Mouse (Mus musculus) ES-E14 (cell line): ENCODE results near the gene Cacnb4.

Experiments
- CHD2 ChIP-seq: IDR thresholded peaks from 2 replicates; pipeline ENCODE4 v1.6.1; 2014; ENCODE audit warnings: mild to moderate bottlenecking, low read depth, low read length, inconsistent platforms
- HCFC1 ChIP-seq: IDR thresholded peaks from 2 replicates; pipeline ENCODE4 v1.6.1; 2012; ENCODE audit warnings: low read length, inconsistent platforms, borderline replicate concordance; ENCODE audit not compliant: insufficient read depth
- MAFK ChIP-seq: IDR thresholded peaks from 2 replicates; pipeline ENCODE4 v1.6.1; 2014; ENCODE audit warnings: mild to moderate bottlenecking, low read depth, low read length, inconsistent platforms; ENCODE audit not compliant: insufficient read depth
- ZC3H11A ChIP-seq: IDR thresholded peaks from 2 replicates; pipeline ENCODE4 v1.6.1; 2012; ENCODE audit warnings: low read depth, mild to moderate bottlenecking, inconsistent platforms, low read length, borderline replicate concordance
- ZNF384 ChIP-seq: IDR thresholded peaks from 2 replicates; pipeline ENCODE4 v1.6.1; 2012; ENCODE audit warnings: low read depth, low read length, inconsistent platforms

DNA sequence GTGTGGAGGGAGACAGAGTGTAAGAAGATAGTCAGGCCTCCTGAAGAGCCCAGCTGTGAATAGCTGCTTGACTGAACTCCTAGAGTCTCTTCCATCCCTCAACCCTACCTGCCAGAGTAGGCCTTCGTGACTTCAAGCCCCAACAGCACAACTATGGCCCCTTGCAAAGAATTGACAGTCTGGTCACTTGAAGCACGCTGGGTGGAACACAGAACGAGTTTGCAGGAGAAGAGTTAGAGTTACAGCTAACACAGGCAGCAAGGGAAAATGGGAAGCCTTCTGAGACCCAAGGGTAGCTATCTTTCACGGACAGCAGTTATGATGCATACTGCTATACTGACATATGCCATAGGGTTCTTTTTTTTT is 119.7 kb downstream of the Cacnb4 start:
- TF ChIP-seq ZNF384 (no peak), CHD2 (no peak), ZC3H11A (no peak), HCFC1 (no peak), MAFK (no peak)
